Mouse (Mus musculus): ENCODE data around the gene Tbc1d5.

Gene Tbc1d5

GRCm38 (mm10) chr17:50879910-50880309 lies 299.2 kb downstream of the Tbc1d5 start:
- no peak for DNase-seq (ENCODE audit: low spot score in 2 of 2)

DNA sequence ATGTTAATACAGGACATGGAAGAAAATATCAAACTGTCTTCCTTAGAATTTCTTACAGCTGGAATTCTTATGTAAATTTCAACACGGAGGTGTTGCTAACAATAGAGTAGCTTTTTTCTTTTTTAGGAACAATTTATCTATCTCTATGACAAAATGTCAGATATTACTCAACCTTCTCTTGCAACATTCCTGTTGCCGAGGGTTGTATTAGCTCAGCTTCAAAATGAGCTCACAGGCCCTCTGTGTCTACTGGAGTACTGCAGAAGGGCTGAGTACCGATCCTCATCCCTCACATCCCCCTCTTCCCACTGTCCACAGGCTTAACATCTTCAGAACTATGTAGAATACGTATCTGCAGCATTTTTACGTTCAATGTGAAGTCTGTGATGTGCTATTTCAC lies 302.7 kb downstream of the Tbc1d5 start:
- no peak for DNase-seq (ENCODE audit: low spot score in 2 of 2)

DNA sequence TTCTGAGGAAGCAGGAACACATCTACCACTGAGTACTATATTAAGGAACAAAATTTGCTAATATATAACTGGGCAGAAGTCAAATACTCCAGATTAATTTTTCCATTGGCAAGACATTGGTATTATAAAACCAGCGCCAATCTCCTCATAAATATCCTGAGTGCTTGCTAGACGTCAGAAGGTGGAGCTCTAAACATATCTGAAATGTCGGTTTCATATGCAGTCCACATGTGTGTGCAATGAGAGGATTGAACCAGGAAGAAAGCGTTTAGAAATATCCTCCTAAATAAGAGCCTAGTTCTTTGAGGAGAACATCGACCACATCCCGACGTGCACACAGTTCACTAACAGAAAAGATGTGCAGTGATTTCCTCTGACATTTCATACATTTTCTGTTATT lies 305.1 kb downstream of the Tbc1d5 start:
- DNase-seq (ENCODE audit: low spot score in 2 of 2): no peak

DNA sequence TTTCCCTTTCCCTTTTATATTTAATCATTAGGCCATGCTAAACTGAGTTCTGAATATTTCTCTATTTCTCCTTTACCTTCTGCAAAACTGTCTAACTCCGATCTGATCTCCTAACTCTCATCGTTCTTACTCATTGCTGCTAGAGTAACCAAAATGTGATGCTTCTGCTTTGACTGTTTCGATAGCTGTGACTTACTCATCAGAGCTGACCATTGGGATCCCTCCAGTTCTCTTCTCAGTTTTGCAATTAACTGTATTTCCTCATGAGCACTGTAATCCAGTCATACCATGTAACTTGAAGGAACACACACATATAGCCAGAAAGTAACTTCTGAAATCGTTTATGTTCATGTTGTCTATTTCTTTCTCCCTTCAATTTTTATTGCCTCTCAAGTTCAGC lies 306.6 kb downstream of the Tbc1d5 start:
- DNase-seq (ENCODE audit: low spot score in 2 of 2): no peak

- no peak for DNase-seq (ENCODE audit: low spot score in 2 of 2)
Observed at GRCm38 (mm10) chr17:50867297-50867696, 311.9 kb downstream of the Tbc1d5 start.

- DNase-seq (ENCODE audit: low spot score in 2 of 2): no peak
Observed at GRCm38 (mm10) chr17:50864781-50865180, 314.4 kb downstream of the Tbc1d5 start.

DNA sequence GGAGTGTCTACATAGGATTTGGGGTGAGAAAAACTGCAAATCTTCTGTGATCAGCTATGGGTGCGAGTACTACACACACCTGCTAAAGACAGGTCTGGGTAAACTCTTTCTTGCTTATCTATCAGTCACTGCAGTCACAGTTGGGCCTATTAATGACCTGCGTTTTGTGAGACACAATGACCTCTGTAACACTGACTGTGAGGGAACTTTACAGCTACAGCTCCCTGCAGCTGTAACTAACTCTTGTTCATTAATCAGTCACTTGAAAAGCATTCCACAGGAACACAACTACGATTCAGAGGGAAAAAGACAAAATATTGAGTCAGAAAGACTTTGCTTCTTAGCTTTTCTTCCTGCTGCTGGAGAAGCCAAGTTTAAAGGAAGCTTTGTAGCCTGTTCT lies 325.9 kb downstream of the Tbc1d5 start:
- no peak for DNase-seq (ENCODE audit: low spot score in 2 of 2)

GRCm38 (mm10) chr17:50851382-50851781 lies 327.8 kb downstream of the Tbc1d5 start:
- no peak for DNase-seq (ENCODE audit: low spot score in 2 of 2)

GRCm38 (mm10) chr17:50814089-50814488 lies 365.1 kb downstream of the Tbc1d5 start:
- DNase-seq (ENCODE audit: low spot score in 2 of 2): no peak

DNA sequence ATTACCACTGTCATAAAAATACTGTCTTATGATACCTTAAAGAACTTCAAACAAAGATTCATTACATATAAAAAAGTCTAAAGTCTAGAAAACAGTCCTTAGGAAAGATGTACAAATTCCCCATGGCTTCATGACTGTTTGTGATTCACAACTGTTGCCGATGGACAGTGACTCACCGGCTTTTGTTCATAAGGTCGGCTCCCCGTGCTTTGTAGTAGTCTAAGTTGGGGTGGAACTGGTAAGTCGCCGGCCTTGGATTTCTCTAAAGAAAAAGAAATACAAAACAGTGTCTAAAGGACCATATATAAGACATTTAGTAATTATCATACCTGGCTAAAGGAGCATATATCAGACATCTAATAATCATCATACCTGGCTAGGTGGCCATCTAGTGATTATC lies 365.6 kb downstream of the Tbc1d5 start:
- DNase-seq (ENCODE audit: low spot score in 2 of 2): no peak

- no peak for DNase-seq (ENCODE audit: low spot score in 2 of 2)
Observed at GRCm38 (mm10) chr17:50805631-50806030, 373.5 kb downstream of the Tbc1d5 start.

GRCm38 (mm10) chr17:50803234-50803633 lies 375.9 kb downstream of the Tbc1d5 start:
- DNase-seq (ENCODE audit: low spot score in 2 of 2): no peak

GRCm38 (mm10) chr17:50802380-50802779 lies 376.8 kb downstream of the Tbc1d5 start:
- DNase-seq (ENCODE audit: low spot score in 2 of 2): no peak

GRCm38 (mm10) chr17:50795445-50796095 lies 383.6 kb downstream of the Tbc1d5 start:
- DNase-seq (ENCODE audit: low spot score in 2 of 2): peak; percentile 20 to 48

- no peak for DNase-seq (ENCODE audit: low spot score in 2 of 2)
Observed at GRCm38 (mm10) chr17:50791671-50792070, 387.5 kb downstream of the Tbc1d5 start.

GRCm38 (mm10) chr17:50788835-50789234 lies 390.3 kb downstream of the Tbc1d5 start:
- no peak for DNase-seq (ENCODE audit: low spot score in 2 of 2)

GRCm38 (mm10) chr17:50775247-50775646 lies 403.9 kb downstream of the Tbc1d5 start:
- no peak for DNase-seq (ENCODE audit: low spot score in 2 of 2)

- no peak for DNase-seq (ENCODE audit: low spot score in 2 of 2)
Observed at GRCm38 (mm10) chr17:50764387-50764786, 414.8 kb downstream of the Tbc1d5 start.

DNA sequence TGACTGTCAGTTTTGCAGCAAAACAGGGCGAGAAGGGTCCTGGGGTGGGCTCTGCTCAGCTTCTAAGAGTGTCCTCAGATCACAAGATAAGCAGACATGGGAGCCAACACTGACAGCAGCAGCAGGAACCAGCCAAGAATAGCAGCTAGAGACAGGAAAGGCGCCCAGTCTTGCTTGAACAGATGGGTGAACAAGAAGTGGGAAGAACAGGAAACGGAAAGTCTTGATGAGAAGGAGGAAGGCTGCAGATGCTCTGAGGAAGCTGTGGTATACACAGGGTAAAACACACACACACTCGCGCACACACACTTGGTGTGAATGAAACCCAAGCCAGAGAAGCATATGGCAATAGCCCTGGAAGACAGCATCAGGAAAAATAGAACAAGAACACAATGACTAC lies 415.7 kb downstream of the Tbc1d5 start:
- peak; percentile 60 to 79 for DNase-seq (ENCODE audit: low spot score in 2 of 2)

- no peak for DNase-seq (ENCODE audit: low spot score in 2 of 2)
Observed at GRCm38 (mm10) chr17:50762231-50762630, 416.9 kb downstream of the Tbc1d5 start.

DNA sequence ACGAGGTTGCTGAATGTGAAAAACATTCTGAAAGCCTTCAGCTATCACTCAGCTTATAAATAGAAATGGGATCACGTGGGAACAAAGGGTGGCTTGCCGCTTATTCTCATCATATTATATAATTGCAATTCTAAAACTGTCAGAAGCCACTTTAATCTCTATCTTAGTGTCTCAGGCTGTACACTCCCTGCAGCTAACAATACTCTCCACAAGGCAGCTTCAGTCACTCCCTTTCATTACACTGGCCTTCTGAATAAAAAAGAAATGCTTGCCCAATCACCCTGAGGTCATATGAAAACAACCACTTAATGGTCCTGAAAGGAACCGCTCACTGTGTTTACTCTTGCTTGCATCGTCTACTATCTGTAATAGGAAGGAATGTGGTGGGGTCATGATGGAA lies 418.1 kb downstream of the Tbc1d5 start:
- no peak for DNase-seq (ENCODE audit: low spot score in 2 of 2)

DNA sequence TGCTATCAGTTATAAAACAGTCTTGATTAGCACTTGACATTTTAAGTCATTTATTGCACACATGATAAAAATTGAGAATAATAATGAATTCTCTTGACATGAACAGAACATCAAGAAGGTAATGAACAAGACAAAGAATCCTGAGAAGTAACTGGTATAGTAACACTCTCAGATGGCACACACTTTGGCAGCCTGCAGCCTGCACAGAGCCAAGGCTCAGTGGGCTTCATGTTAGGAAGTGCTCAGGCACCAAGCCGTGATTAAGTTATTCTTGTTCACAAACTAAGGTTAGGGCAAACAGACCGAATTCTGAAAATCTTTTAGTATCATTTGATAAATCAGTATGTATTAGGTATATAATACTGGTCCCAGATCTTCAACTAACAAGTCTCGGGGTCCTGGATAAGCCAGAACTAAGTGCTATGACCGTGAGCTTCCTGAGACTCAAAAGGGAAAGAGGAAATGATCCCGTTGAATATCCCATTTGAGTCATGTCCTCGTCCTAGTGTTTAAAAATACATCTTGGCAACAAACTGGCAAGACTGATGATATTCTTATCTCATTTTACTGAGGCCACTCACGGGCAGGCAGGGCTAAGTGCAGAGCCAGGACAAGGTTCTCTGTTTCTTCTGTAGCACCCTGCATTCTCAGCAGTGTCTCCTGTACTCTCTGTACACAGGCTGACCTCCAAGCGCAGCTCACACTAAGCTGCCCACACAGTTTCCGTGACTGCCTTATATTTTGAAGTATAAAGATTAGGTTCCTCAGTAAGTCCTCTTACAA lies 425.6 kb downstream of the Tbc1d5 start:
- DNase-seq (ENCODE audit: low spot score in 2 of 2): no peak

- no peak for DNase-seq (ENCODE audit: low spot score in 2 of 2)
Observed at GRCm38 (mm10) chr17:50752753-50753152, 426.4 kb downstream of the Tbc1d5 start.
